Mouse (Mus musculus) CD8-positive naive resting alpha-beta T cell, adult 2 months (primary cell): ENCODE results near the gene Gm20661.

Source experiments
- DNase-seq, 2 experiments: peaks; one replicate each; pipeline ENCODE4 v3.0.0; 2022; ENCODE audit warnings: low read depth in 2 of 2, low spot score in 2 of 2

Gene Gm20661

GRCm38 (mm10) chr9:107967437-107967836 lies 15.4 kb upstream of the Gm20661 start:
- DNase-seq = no peak

- no peak for DNase-seq
Observed at GRCm38 (mm10) chr9:107968531-107968930, 14.3 kb upstream of the Gm20661 start.

GRCm38 (mm10) chr9:107970311-107970710 lies 12.5 kb upstream of the Gm20661 start:
- no peak for DNase-seq

GRCm38 (mm10) chr9:107971690-107972541 lies 10.9 kb upstream of the Gm20661 start:
- no peak for DNase-seq

- DNase-seq = no peak
Observed at GRCm38 (mm10) chr9:107974491-107975171, 8.2 kb upstream of the Gm20661 start.

GRCm38 (mm10) chr9:107975399-107976386 lies 7.2 kb upstream of the Gm20661 start, which contains the start of gene Uba7:
Uba7 (plus strand) TSS chr9:107975505.
- peak in 1 of 2 experiments; percentile 42 for DNase-seq

GRCm38 (mm10) chr9:107978815-107979214 lies 4.0 kb upstream of the Gm20661 start:
- no peak for DNase-seq

- DNase-seq = no peak
Observed at GRCm38 (mm10) chr9:107981684-107982605, 913 bp upstream of the Gm20661 start.

- no peak for DNase-seq
Observed at GRCm38 (mm10) chr9:107983421-107983890, 598 bp downstream of the Gm20661 start.

- DNase-seq = no peak
Observed at GRCm38 (mm10) chr9:107984052-107984753, 1.3 kb downstream of the Gm20661 start.

GRCm38 (mm10) chr9:107984754-107985055 lies 1.8 kb downstream of the Gm20661 start:
- DNase-seq = no peak

- peak; percentile 80 to 87 for DNase-seq
Observed at GRCm38 (mm10) chr9:107985131-107986119, 2.6 kb downstream of the Gm20661 start, which contains the start of gene Inka1. Inka1 (minus strand) TSS chr9:107985879.

GRCm38 (mm10) chr9:107986376-107986775 lies 3.5 kb downstream of the Gm20661 start:
- DNase-seq = peak; percentile 65 to 74

- DNase-seq = no peak
Observed at GRCm38 (mm10) chr9:107987950-107988349, 5.1 kb downstream of the Gm20661 start.

GRCm38 (mm10) chr9:107992197-107992596 lies 9.3 kb downstream of the Gm20661 start, which contains the start of gene Cdhr4:
Cdhr4 (plus strand) TSS chr9:107992497.
- no peak for DNase-seq

- DNase-seq = no peak
Observed at GRCm38 (mm10) chr9:107993013-107993412, 10.2 kb downstream of the Gm20661 start.

- DNase-seq = no peak
Observed at GRCm38 (mm10) chr9:107994464-107994863, 11.6 kb downstream of the Gm20661 start.

- DNase-seq = no peak
Observed at GRCm38 (mm10) chr9:107995513-107995912, 12.7 kb downstream of the Gm20661 start.
